Mouse (Mus musculus) thymus, postnatal 36 days (tissue): ENCODE data around the gene Gm5485.

Source experiments
- DNase-seq, 2 experiments: peaks; one replicate each; pipeline ENCODE4 v3.0.0; 2022; ENCODE audit warnings: mixed read lengths in 2 of 2

Gene Gm5485

GRCm38 (mm10) chr16:48368096-48368495, 44.1 kb downstream of the Gm5485 start:
- DNase-seq = no peak

DNA sequence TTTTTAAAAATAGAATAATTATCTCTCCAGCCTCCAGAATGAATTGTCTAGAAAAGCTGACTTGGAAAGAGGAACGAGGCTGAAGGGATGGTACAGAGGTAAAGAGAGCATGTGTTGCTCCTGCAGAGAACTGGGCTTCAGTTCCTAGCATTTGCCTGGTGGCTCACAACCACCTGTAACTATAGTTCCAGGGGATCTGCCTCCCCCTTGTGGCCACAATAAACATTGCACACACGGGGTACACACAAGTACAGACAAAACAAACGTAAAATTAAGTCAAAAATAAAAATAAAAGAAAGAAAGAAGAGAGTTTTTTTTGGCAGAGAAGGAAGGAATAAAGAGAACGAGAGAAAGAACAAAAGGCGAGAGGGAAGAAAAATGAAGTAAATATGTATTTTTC, 45.4 kb downstream of the Gm5485 start:
- peak in 1 of 2 experiments; percentile 10 for DNase-seq

GRCm38 (mm10) chr16:48360887-48361286, 51.3 kb downstream of the Gm5485 start:
- DNase-seq = no peak

DNA sequence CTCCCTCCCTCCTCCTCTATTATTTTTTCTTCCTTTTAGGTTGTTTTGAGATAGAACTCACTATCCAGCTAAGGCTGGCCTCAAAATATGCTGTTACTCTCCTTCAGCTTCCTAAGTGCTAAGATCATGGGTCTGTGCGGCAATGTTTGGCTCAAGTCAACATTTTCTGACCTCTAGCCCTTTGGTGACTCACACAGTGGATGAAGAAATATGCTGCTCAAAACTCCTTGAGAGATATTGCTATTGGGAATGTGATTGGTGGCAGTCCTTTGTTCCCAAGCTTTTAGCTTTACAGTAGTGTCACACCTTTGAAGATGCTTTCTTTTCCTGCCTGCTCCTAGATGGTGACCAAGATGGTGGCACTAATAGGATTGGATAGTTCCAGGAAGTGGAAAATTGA, 55.8 kb downstream of the Gm5485 start:
- DNase-seq = no peak

- no peak for DNase-seq
Measured at GRCm38 (mm10) chr16:48355716-48356115, 56.5 kb downstream of the Gm5485 start.
